Mouse (Mus musculus) neural tube, embryonic 11.5 days (tissue): ENCODE results near the gene Cnnm2. TPM values are rescaled to one million over a fixed set of nuclear protein-coding genes. Genes with fewer than 3 reads are reported as not detected.
A peak's percentile ranks its signal among the peaks of the same experiment; 100 is the strongest.

Experiments
- ATAC-seq: fragments of 200-750 bp; cut with Nextera tagmentation; 2 replicates; pipeline ENCODE4 v1.8.0; 2017; ENCODE audit warnings: moderate number of reproducible peaks, mild to moderate bottlenecking, moderate TSS enrichment, moderate library complexity; ENCODE audit not compliant: insufficient read depth, low FRiP score, low TSS enrichment
- DNase-seq: peaks from one replicate; pipeline ENCODE4 v3.0.0-alpha.2; 2015; ENCODE audit warnings: low spot score
- H3K27ac ChIP-seq: fragments of 300-500 bp; sonication (generic); 2 replicates; pipeline ENCODE4 v1.5.1; 2014; ENCODE audit warnings: low read depth, mild to moderate bottlenecking, low read length
- H3K27me3 ChIP-seq: fragments of 300-500 bp; sonication (generic); 2 replicates; pipeline ENCODE4 v1.6.1; 2014; ENCODE audit warnings: mild to moderate bottlenecking, low read length, mixed read lengths; ENCODE audit not compliant: control insufficient read depth, insufficient read depth
- H3K36me3 ChIP-seq: fragments of 300-500 bp; sonication (generic); 2 replicates; pipeline ENCODE4 v1.6.1; 2014; ENCODE audit warnings: mild to moderate bottlenecking, low read length, moderate library complexity, mixed read lengths; ENCODE audit not compliant: control insufficient read depth, insufficient read depth
- H3K4me1 ChIP-seq: fragments of 300-500 bp; sonication (generic); 2 replicates; pipeline ENCODE4 v1.6.1; 2014; ENCODE audit warnings: low read length, mixed read lengths; ENCODE audit not compliant: control insufficient read depth, insufficient read depth
- H3K4me2 ChIP-seq: fragments of 300-500 bp; sonication (generic); 2 replicates; pipeline ENCODE4 v1.6.1; 2014; ENCODE audit warnings: low read depth, mild to moderate bottlenecking, moderate library complexity
- H3K4me3 ChIP-seq: fragments of 300-500 bp; sonication (generic); 2 replicates; pipeline ENCODE4 v1.5.1; 2014; ENCODE audit warnings: low read depth, low read length
- H3K9ac ChIP-seq: fragments of 300-500 bp; sonication (generic); 2 replicates; pipeline ENCODE4 v1.6.1; 2014; ENCODE audit warnings: mild to moderate bottlenecking, low read length
- H3K9me3 ChIP-seq: fragments of 300-500 bp; sonication (generic); 2 replicates; pipeline ENCODE4 v1.6.1; 2016; ENCODE audit warnings: low read length; ENCODE audit not compliant: control insufficient read depth
- WGBS: fragments of 180-500 bp; shearing (Covaris S2); extraction: QIAGEN DNeasy Blood & Tissue Kit; methylation state at CpG from one replicate; pipeline ENCODE4 v1.1.7; 2014; 5-methylcytosine and 5-hydroxymethylcytosine counted together
- polyA plus RNA-seq: library from polyadenylated mRNA; unstranded; fragments of >200 nt; fragmentation: Nextera tagmentation; extraction: Ambion mirVana; gene quantifications from 2 replicates; pipeline ENCODE4 v1.2.1, GENCODE M21; 2014

Gene Cnnm2
- polyA plus RNA-seq, 1 experiment from 2014 or later = 5.4 TPM

- ATAC-seq (no peak), DNase-seq (no peak)
- H3K27me3 ChIP-seq = no peaks in the 10 kb centered on the region
- 87% methylated on average over 14 of the region's 14 CpGs for WGBS
- H3K27ac ChIP-seq = no peak overlapping the region
- no peak overlapping the region for H3K9ac ChIP-seq
- H3K4me1 ChIP-seq = no peaks in the 10 kb centered on the region
- H3K4me2 ChIP-seq = no peak overlapping the region
- H3K9me3 ChIP-seq = no peaks in the 10 kb centered on the region
- H3K4me3 ChIP-seq = no peak overlapping the region
- H3K36me3 ChIP-seq = no peaks in the 10 kb centered on the region
Measured at GRCm38 (mm10) chr19:46848381-46849268, 87.2 kb downstream of the Cnnm2 start.

GRCm38 (mm10) chr19:46849443-46849997, 88.1 kb downstream of the Cnnm2 start:
- H3K27me3 ChIP-seq = no peaks in the 10 kb centered on the region
- no peaks in the 10 kb centered on the region for H3K36me3 ChIP-seq
- no peak overlapping the region for H3K4me2 ChIP-seq
- DNase-seq = no peak
- H3K4me1 ChIP-seq = no peaks in the 10 kb centered on the region
- 81% methylated on average over 9 of the region's 9 CpGs for WGBS
- no peak overlapping the region for H3K27ac ChIP-seq
- no peaks in the 10 kb centered on the region for H3K9me3 ChIP-seq
- no peak for ATAC-seq
- no peak overlapping the region for H3K4me3 ChIP-seq
- H3K9ac ChIP-seq = no peak overlapping the region

DNA sequence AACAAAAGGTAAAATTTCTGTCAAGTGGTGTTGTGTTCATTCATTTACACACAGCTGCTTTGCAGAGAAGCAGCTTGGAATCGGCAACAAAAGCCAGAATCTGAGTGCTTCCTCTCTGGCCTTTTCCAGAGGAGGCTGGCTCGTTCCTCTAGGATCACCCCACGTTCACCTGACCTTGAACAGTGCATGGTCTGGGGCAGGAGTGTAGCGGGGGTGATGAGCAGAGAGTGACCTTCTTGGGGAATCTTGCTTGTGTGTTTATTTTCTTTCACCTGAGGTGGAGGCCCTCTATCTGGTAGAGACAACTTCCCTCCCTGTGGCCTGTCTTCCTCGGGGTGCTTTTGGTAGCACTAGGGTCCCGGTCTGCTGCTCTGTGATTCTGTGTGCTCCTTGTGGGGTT, 94.8 kb downstream of the Cnnm2 start:
- Histone ChIP-seq H3K27me3 (no peaks in the 10 kb centered on the region), H3K27ac (peak overlapping the region; percentile 14; the same call in 1 of the 2 replicates), H3K4me2 (no peak overlapping the region), H3K36me3 (no peaks in the 10 kb centered on the region), H3K9me3 (no peaks in the 10 kb centered on the region), H3K4me1 (peaks cover 6% of the 10 kb centered on the region), H3K9ac (0 out of 2 replicates have a peak overlapping the region, but pooled peaks have one; percentile 14), H3K4me3 (no peak overlapping the region)
- DNase-seq (no peak), ATAC-seq (no peak)
- 63% methylated on average over 6 of the region's 6 CpGs for WGBS

GRCm38 (mm10) chr19:46856780-46857179, 95.4 kb downstream of the Cnnm2 start:
- Histone ChIP-seq H3K36me3 (no peaks in the 10 kb centered on the region), H3K4me1 (peaks cover 6% of the 10 kb centered on the region), H3K4me2 (no peak overlapping the region), H3K9ac (no peak overlapping the region), H3K4me3 (no peak overlapping the region), H3K27ac (no peak overlapping the region), H3K9me3 (no peaks in the 10 kb centered on the region), H3K27me3 (no peaks in the 10 kb centered on the region)
- DNase-seq (no peak), ATAC-seq (no peak)
- 30% methylated on average over 10 of the region's 10 CpGs for WGBS

DNA sequence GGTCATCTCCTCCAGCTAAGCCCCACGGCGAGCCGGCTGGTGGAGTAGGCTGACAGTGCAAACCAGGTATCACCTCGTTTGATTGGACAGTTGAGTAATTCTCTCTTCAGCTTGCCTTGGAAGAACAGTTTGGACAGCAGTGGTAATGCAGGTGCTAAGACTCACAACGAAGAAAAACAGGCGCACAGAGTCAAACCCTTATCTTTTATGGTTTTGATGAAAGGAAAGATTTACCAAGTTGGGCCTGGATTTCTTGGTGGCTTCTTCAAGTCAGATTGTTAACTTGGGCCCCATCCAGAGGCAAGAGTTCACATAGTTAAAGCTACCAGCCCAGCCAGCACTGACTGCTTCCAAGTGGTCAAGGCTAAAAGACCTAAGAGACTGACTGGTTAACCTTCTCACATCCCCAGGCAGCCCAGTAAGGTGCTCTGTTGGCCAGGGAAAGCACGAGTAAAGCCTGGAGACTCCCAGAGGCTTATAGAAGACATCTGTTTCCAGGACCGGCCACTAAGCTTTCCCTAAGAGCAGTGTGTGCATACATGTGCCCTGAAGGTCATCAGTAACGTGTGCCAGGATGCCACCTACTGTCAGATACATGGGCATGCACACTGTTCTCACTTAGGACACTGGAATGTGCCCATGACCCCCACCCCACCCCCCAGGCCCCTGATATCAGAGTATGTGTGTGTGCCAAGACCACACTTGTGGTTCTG, 96.0 kb downstream of the Cnnm2 start:
- DNase-seq (no peak), ATAC-seq (no peak)
- Histone ChIP-seq H3K4me2 (no peak overlapping the region), H3K4me3 (no peak overlapping the region), H3K9me3 (no peaks in the 10 kb centered on the region), H3K27ac (no peak overlapping the region), H3K27me3 (no peaks in the 10 kb centered on the region), H3K9ac (no peak overlapping the region), H3K36me3 (no peaks in the 10 kb centered on the region), H3K4me1 (peaks cover 6% of the 10 kb centered on the region)
- 74% methylated on average over 9 of the region's 9 CpGs for WGBS

- 90% methylated on average over 7 of the region's 7 CpGs for WGBS
- Histone ChIP-seq H3K4me1 (peaks cover 6% of the 10 kb centered on the region), H3K27me3 (no peaks in the 10 kb centered on the region), H3K27ac (no peak overlapping the region), H3K9ac (no peak overlapping the region), H3K4me2 (no peak overlapping the region), H3K9me3 (no peaks in the 10 kb centered on the region), H3K36me3 (no peaks in the 10 kb centered on the region), H3K4me3 (no peak overlapping the region)
- ATAC-seq (no peak), DNase-seq (no peak)
Measured at GRCm38 (mm10) chr19:46858200-46858599, 96.8 kb downstream of the Cnnm2 start.

DNA sequence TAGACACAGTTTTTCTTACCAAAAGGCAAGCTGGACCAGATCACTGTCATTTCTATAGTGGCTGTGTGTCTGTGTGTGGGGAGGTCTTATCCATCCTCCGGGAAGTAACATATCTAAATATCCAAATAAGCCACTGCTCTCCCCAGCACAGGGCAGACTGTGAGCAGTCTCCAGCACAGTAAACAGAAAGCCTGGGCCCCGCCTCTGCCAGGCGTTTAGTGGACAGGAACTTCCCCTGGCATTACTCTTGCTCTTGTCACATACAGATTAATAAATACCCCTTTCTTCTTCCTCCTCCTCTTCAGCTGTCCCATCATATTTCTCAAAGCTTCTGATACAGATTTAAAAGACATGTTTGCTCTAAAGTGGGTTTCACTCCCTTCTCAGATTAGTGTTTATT, 101.2 kb downstream of the Cnnm2 start:
- WGBS = 71% methylated on average over 3 of the region's 3 CpGs
- no peaks in the 10 kb centered on the region for H3K4me1 ChIP-seq
- DNase-seq = no peak
- no peaks in the 10 kb centered on the region for H3K27me3 ChIP-seq
- H3K9me3 ChIP-seq = no peaks in the 10 kb centered on the region
- H3K27ac ChIP-seq = no peak overlapping the region
- no peak overlapping the region for H3K4me2 ChIP-seq
- H3K4me3 ChIP-seq = no peak overlapping the region
- ATAC-seq = no peak
- H3K9ac ChIP-seq = no peak overlapping the region
- H3K36me3 ChIP-seq = no peaks in the 10 kb centered on the region

GRCm38 (mm10) chr19:46863236-46863927, 102.0 kb downstream of the Cnnm2 start:
- H3K4me1 ChIP-seq = no peaks in the 10 kb centered on the region
- no peaks in the 10 kb centered on the region for H3K9me3 ChIP-seq
- H3K9ac ChIP-seq = no peak overlapping the region
- H3K4me2 ChIP-seq = no peak overlapping the region
- no peak for ATAC-seq
- H3K27ac ChIP-seq = no peak overlapping the region
- no peaks in the 10 kb centered on the region for H3K36me3 ChIP-seq
- no peaks in the 10 kb centered on the region for H3K27me3 ChIP-seq
- H3K4me3 ChIP-seq = no peak overlapping the region
- DNase-seq = no peak
- 87% methylated on average over 17 of the region's 17 CpGs for WGBS
